13 mouse cellular contexts compared by ENCODE assay signal in the genomic region with DNA sequence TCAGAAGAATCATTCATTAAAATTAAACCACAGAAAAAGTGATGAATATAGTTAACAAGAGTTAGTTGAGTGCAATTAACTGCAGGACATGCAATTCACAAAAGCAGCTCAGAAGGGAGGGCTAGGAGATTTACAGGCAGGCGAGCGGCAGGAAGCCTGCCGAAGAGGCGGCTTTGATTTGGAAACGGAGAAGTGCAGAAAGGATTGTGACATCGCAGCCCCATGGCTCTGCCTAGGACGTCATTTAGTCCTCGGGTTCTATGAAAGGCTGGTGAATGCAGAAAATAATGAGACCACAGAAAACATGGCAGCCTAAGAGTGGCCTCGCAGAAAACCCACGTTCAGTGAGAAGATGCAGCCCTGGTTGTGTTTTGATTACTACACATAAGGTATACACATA. TPM values are rescaled to one million over a fixed set of nuclear protein-coding genes. Genes with fewer than 3 reads are reported as not detected.
DNase-seq lines count a peak whose midpoint lies in the region; ATAC-seq and TF ChIP-seq lines count a peak whose summit lies in the region.
"Had no signal": no experiment of that assay in that cellular context is flagged by ENCODE, and none has a peak within 500 bp of the region (broad histone marks: within the 10 kb centered on the region; RNA-seq: fewer than 3 reads in every experiment).

No protein-coding gene starts in this region.

- TF ChIP-seq CTCF in heart, adult 2 months (IDR thresholded peaks at IDR 0.05): no peak
- no peak for TF ChIP-seq CTCF in midbrain, postnatal 0 days (IDR thresholded peaks at IDR 0.05)

- no peak for ATAC-seq in heart, embryonic 11.5 days (replicated peaks; ENCODE audit: insufficient number of reproducible peaks, low FRiP score, low TSS enrichment)
- ATAC-seq in midbrain, embryonic 14.5 days (ENCODE audit: low FRiP score, low TSS enrichment): no peak
- no peak for ATAC-seq in midbrain, postnatal 0 days (ENCODE audit: low FRiP score)
- peak; percentile 31; the same call in 1 of the 2 replicates for ATAC-seq in neutrophil, adult 5-6 weeks (ENCODE audit: extremely low read depth, insufficient number of reproducible peaks, low FRiP score, poor library complexity, severe bottlenecking)
- ATAC-seq in hindbrain, embryonic 12.5 days (ENCODE audit: low FRiP score): no peak
- ATAC-seq: intestine, postnatal 0 days had no signal

- no peak overlapping the region for H3K4me3 ChIP-seq in heart, adult 2 months
- H3K4me3 ChIP-seq in heart, embryonic 11.5 days (ENCODE audit: low read depth, low read length): no peak overlapping the region
- H3K4me3 ChIP-seq in midbrain, embryonic 14.5 days (replicated peaks; ENCODE audit: low read depth, low read length): no peak overlapping the region
- H3K4me3 ChIP-seq in midbrain, postnatal 0 days (ENCODE audit: low read depth, low read length): no peak overlapping the region
- H3K4me3 ChIP-seq in hindbrain, embryonic 12.5 days: no peak overlapping the region
- H3K4me3 ChIP-seq: embryonic facial prominence, embryonic 13.5 days had no signal

- no peaks in the 10 kb centered on the region for H3K9me3 ChIP-seq in heart, embryonic 11.5 days (replicated peaks; ENCODE audit: control insufficient read depth, low read length)
- H3K9me3 ChIP-seq in midbrain, embryonic 14.5 days (ENCODE audit: control insufficient read depth, low read length): no peaks in the 10 kb centered on the region
- no peaks in the 10 kb centered on the region for H3K9me3 ChIP-seq in midbrain, postnatal 0 days (ENCODE audit: low read length)
- no peaks in the 10 kb centered on the region for H3K9me3 ChIP-seq in hindbrain, embryonic 12.5 days (replicated peaks)
- H3K9me3 ChIP-seq: embryonic facial prominence, embryonic 13.5 days had no signal

- 48% methylated on average over 10 of the region's 10 CpGs for WGBS in heart, adult 2 months
- 23% methylated on average over 10 of the region's 10 CpGs for WGBS in heart, embryonic 11.5 days (ENCODE audit: insufficient replicate concordance)
- WGBS in midbrain, embryonic 14.5 days: 18% methylated on average over 10 of the region's 10 CpGs
- 13% methylated on average over 10 of the region's 10 CpGs for WGBS in midbrain, postnatal 0 days
- WGBS in hindbrain, embryonic 12.5 days: 28% methylated on average over 10 of the region's 10 CpGs

- H3K79me2 ChIP-seq in heart, adult 2 months (replicated peaks; ENCODE audit: control insufficient read depth, insufficient read depth, low read length): no peaks in the 10 kb centered on the region

- TF ChIP-seq EP300 in heart, adult 2 months (IDR thresholded peaks at IDR 0.05; ENCODE audit: insufficient read depth, low read depth, low read length): no peak

- TF ChIP-seq POLR2A in heart, adult 2 months (IDR thresholded peaks at IDR 0.05; ENCODE audit: insufficient read depth, low read depth, low read length): no peak

- no peaks in the 10 kb centered on the region for H3K27me3 ChIP-seq in heart, adult 2 months (ENCODE audit: control insufficient read depth, insufficient read depth, low read length)
- no peaks in the 10 kb centered on the region for H3K27me3 ChIP-seq in heart, embryonic 11.5 days (ENCODE audit: control insufficient read depth, insufficient read depth, low read length)
- no peaks in the 10 kb centered on the region for H3K27me3 ChIP-seq in midbrain, embryonic 14.5 days (ENCODE audit: control insufficient read depth, insufficient read depth, low read length)
- H3K27me3 ChIP-seq in midbrain, postnatal 0 days (ENCODE audit: insufficient read depth, low read length): no peaks in the 10 kb centered on the region
- no peaks in the 10 kb centered on the region; the same call in 1 of the 2 replicates for H3K27me3 ChIP-seq in hindbrain, embryonic 12.5 days
- H3K27me3 ChIP-seq: CH12.LX; embryonic facial prominence, embryonic 13.5 days had no signal

- H3K4me2 ChIP-seq in heart, embryonic 11.5 days: no peak overlapping the region
- no peak overlapping the region for H3K4me2 ChIP-seq in midbrain, embryonic 14.5 days (ENCODE audit: low read length)
- H3K4me2 ChIP-seq in midbrain, postnatal 0 days (ENCODE audit: low read depth, low read length, poor library complexity, severe bottlenecking): no peak overlapping the region
- H3K4me2 ChIP-seq in hindbrain, embryonic 12.5 days (replicated peaks): no peak overlapping the region
- H3K4me2 ChIP-seq: embryonic facial prominence, embryonic 13.5 days had no signal

- no peaks in the 10 kb centered on the region for H3K4me1 ChIP-seq in heart, adult 2 months (ENCODE audit: control insufficient read depth, insufficient read depth, low read length)
- H3K4me1 ChIP-seq in heart, embryonic 11.5 days (ENCODE audit: control insufficient read depth, insufficient read depth, low read length): no peaks in the 10 kb centered on the region
- no peaks in the 10 kb centered on the region for H3K4me1 ChIP-seq in midbrain, embryonic 14.5 days (ENCODE audit: control insufficient read depth, insufficient read depth, low read length)
- no peaks in the 10 kb centered on the region for H3K4me1 ChIP-seq in midbrain, postnatal 0 days (ENCODE audit: insufficient read depth, low read length)
- peaks cover 5% of the 10 kb centered on the region; the same call in 1 of the 2 replicates for H3K4me1 ChIP-seq in hindbrain, embryonic 12.5 days
- H3K4me1 ChIP-seq: embryonic facial prominence, embryonic 13.5 days had no signal

- DNase-seq in heart, adult 2 months: peak; percentile 27 to 60
- peak; percentile 21 for DNase-seq in midbrain, embryonic 14.5 days
- no peak for DNase-seq in midbrain, postnatal 0 days (ENCODE audit: low spot score)
- peak; percentile 26 to 31 for DNase-seq in heart, postnatal 36 days
- no peak for DNase-seq in urinary bladder, postnatal 25 days (ENCODE audit: low spot score)
- DNase-seq: cerebellum, adult 11-12 months; right cerebral cortex, adult 18-20 months had no signal

- no peak overlapping the region for H3K27ac ChIP-seq in heart, adult 2 months
- no peak overlapping the region for H3K27ac ChIP-seq in heart, embryonic 11.5 days (ENCODE audit: low read depth, low read length)
- no peak overlapping the region for H3K27ac ChIP-seq in midbrain, embryonic 14.5 days (replicated peaks; ENCODE audit: low read depth, low read length)
- no peak overlapping the region for H3K27ac ChIP-seq in midbrain, postnatal 0 days (ENCODE audit: low read depth, low read length)
- H3K27ac ChIP-seq in hindbrain, embryonic 12.5 days: no peak overlapping the region
- H3K27ac ChIP-seq: embryonic facial prominence, embryonic 13.5 days had no signal

- intact Hi-C loops in heart, adult 2 months (cut with DNase I): no loop called here
- intact Hi-C loops in heart, postnatal 36 days (cut with DNase I): no loop called here

- no peaks in the 10 kb centered on the region for H3K36me3 ChIP-seq in heart, adult 2 months (ENCODE audit: control insufficient read depth, insufficient read depth, low read length)
- no peaks in the 10 kb centered on the region for H3K36me3 ChIP-seq in heart, embryonic 11.5 days (ENCODE audit: control insufficient read depth, insufficient read depth, low read length)
- H3K36me3 ChIP-seq in midbrain, embryonic 14.5 days (ENCODE audit: control insufficient read depth, insufficient read depth, low read length): no peaks in the 10 kb centered on the region
- H3K36me3 ChIP-seq in midbrain, postnatal 0 days (ENCODE audit: insufficient read depth, low read length): no peaks in the 10 kb centered on the region
- no peaks in the 10 kb centered on the region for H3K36me3 ChIP-seq in hindbrain, embryonic 12.5 days
- H3K36me3 ChIP-seq: embryonic facial prominence, embryonic 13.5 days had no signal

- no peak overlapping the region for H3K9ac ChIP-seq in heart, adult 2 months (ENCODE audit: low read depth, low read length)
- H3K9ac ChIP-seq in heart, embryonic 11.5 days (ENCODE audit: low read depth, low read length): no peak overlapping the region
- no peak overlapping the region for H3K9ac ChIP-seq in midbrain, embryonic 14.5 days (replicated peaks; ENCODE audit: low read length)
- no peak overlapping the region for H3K9ac ChIP-seq in midbrain, postnatal 0 days (replicated peaks; ENCODE audit: low read length, poor library complexity, severe bottlenecking)
- no peak overlapping the region for H3K9ac ChIP-seq in hindbrain, embryonic 12.5 days
- H3K9ac ChIP-seq: embryonic facial prominence, embryonic 13.5 days had no signal

RNA-seq across cellular contexts. Expression of gene Rbm47, which starts 34.3 kb away (rescaled TPM):
- total RNA-seq in heart, adult 2 months (2021): 1 to 10 TPM; 1.9 to 3.5 TPM
- polyA plus RNA-seq in heart, adult 2 months (2012; rRNA removed): 1.8 and 2.2 TPM in 2 replicates
- 1.1 and 1.8 TPM in 2 replicates for polyA plus RNA-seq in heart, embryonic 11.5 days (2014; fragmentation: Nextera tagmentation; extraction: Ambion mirVana)
- polyA plus RNA-seq in midbrain, embryonic 14.5 days (2014; fragmentation: Nextera tagmentation; extraction: Ambion mirVana): 0.30 and 1.0 TPM in 2 replicates
- total RNA-seq in midbrain, postnatal 0 days (2014; rRNA removed): 2.5 and 3.0 TPM in 2 replicates
- 1.3 and 1.4 TPM in 2 replicates for polyA plus RNA-seq in midbrain, postnatal 0 days (2015; fragmentation: Nextera tagmentation; extraction: Ambion mirVana)
- 1 to 10 TPM; 1.6 to 1.7 TPM for total RNA-seq in heart, postnatal 36 days (2021)
- total RNA-seq in neutrophil, adult 5-6 weeks (2017): 24.1 and 25.5 TPM in 2 replicates
- polyA plus RNA-seq in hindbrain, embryonic 12.5 days (2016; fragmentation: Nextera tagmentation; extraction: Ambion mirVana): 9.6 and 9.7 TPM in 2 replicates

Comparison
In these comparisons a context has a peak if more than half of its experiments do, and no peak if none do; other contexts are left out.
1. DNase-seq: peak in heart, adult 2 months (2 of 2), midbrain, embryonic 14.5 days (single experiment) and heart, postnatal 36 days (2 of 2); none in midbrain, postnatal 0 days (single experiment) and urinary bladder, postnatal 25 days (single experiment).